In the genomic region with DNA sequence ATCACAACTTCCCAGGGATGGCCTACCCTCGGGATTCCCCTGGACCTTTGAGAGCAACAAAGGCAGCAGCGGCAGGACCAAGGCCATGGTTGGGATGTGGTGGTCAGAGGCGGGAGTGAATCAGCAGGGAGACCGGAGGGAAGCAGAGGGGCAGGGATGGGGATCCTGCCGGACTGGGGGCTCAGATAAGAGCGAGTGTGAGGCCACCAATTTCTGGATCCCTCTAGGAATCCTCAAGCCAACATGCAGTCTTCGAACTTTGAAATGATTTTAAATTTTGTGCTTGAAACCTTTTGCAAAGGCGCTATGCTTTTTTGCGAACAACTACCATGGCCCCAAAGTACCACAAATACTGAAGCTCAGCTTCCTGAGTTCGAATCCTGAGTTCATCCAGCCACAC, we compare ENCODE assay signal across 9 mouse cellular contexts. TPM values are rescaled to one million over a fixed set of nuclear protein-coding genes. Genes with fewer than 3 reads are reported as not detected.
DNase-seq lines count a peak whose midpoint lies in the region; ATAC-seq and TF ChIP-seq lines count a peak whose summit lies in the region.
"Had no signal": no experiment of that assay in that cellular context is flagged by ENCODE, and none has a peak within 500 bp of the region (broad histone marks: within the 10 kb centered on the region; RNA-seq: fewer than 3 reads in every experiment).

A gene (minus strand): TSS at position 101 of the 400 bp plus-strand sequence.

- TF ChIP-seq POLR2A in kidney, adult 2 months (IDR thresholded peaks at IDR 0.05; ENCODE audit: low read depth, low read length), result no peak

- TF ChIP-seq CTCF in kidney, adult 2 months (conservative IDR thresholded peaks at IDR 0.05; ENCODE audit: insufficient read depth, insufficient read length, low read depth, low read length), result no peak

- no peaks in the 10 kb centered on the region for H3K36me3 ChIP-seq in kidney, adult 2 months (ENCODE audit: control insufficient read depth, insufficient read depth, low read length)
- peaks cover 26% of the 10 kb centered on the region for H3K36me3 ChIP-seq in embryonic facial prominence, embryonic 10.5 days (replicated peaks)
- H3K36me3 ChIP-seq in hindbrain, embryonic 16.5 days (ENCODE audit: control insufficient read depth, insufficient read depth, low read length), result peaks cover 11% of the 10 kb centered on the region
- H3K36me3 ChIP-seq in midbrain, embryonic 14.5 days (ENCODE audit: control insufficient read depth, insufficient read depth, low read length), result peaks cover 19% of the 10 kb centered on the region

- H3K4me2 ChIP-seq in hindbrain, embryonic 16.5 days (ENCODE audit: low read length), result peak within 1 kb of the TSS; percentile 55
- peak within 1 kb of the TSS; percentile 42 for H3K4me2 ChIP-seq in midbrain, embryonic 14.5 days (ENCODE audit: low read length)

- peak within 1 kb of the TSS; percentile 47; the same call in 1 of the 2 replicates for H3K9ac ChIP-seq in hindbrain, embryonic 16.5 days (ENCODE audit: low read depth, low read length)
- H3K9ac ChIP-seq in midbrain, embryonic 14.5 days (replicated peaks; ENCODE audit: low read length), result no peak within 1 kb of the TSS

- H3K27me3 ChIP-seq in kidney, adult 2 months (replicated peaks; ENCODE audit: control insufficient read depth, insufficient read depth, low read length), result no peaks in the 10 kb centered on the region
- H3K27me3 ChIP-seq in embryonic facial prominence, embryonic 10.5 days (replicated peaks; ENCODE audit: low read depth, poor library complexity, severe bottlenecking), result peaks cover 71% of the 10 kb centered on the region
- peaks cover 18% of the 10 kb centered on the region for H3K27me3 ChIP-seq in hindbrain, embryonic 16.5 days (replicated peaks; ENCODE audit: control insufficient read depth, insufficient read depth, low read length)
- H3K27me3 ChIP-seq in midbrain, embryonic 14.5 days (ENCODE audit: control insufficient read depth, insufficient read depth, low read length), result peaks cover 18% of the 10 kb centered on the region; the same call in 1 of the 2 replicates

- peak within 1 kb of the TSS; percentile 57 for H3K27ac ChIP-seq in kidney, adult 2 months (ENCODE audit: insufficient read depth, low read depth, low read length)
- H3K27ac ChIP-seq in embryonic facial prominence, embryonic 10.5 days (replicated peaks), result peak within 1 kb of the TSS; percentile 70
- no peak within 1 kb of the TSS for H3K27ac ChIP-seq in hindbrain, embryonic 16.5 days (ENCODE audit: low read depth, low read length)
- H3K27ac ChIP-seq in midbrain, embryonic 14.5 days (replicated peaks; ENCODE audit: low read depth, low read length), result no peak within 1 kb of the TSS

- no peaks in the 10 kb centered on the region for H3K9me3 ChIP-seq in embryonic facial prominence, embryonic 10.5 days
- no peaks in the 10 kb centered on the region for H3K9me3 ChIP-seq in hindbrain, embryonic 16.5 days (ENCODE audit: control insufficient read depth, low read length)
- no peaks in the 10 kb centered on the region for H3K9me3 ChIP-seq in midbrain, embryonic 14.5 days (ENCODE audit: control insufficient read depth, low read length)

- 76% methylated on average over 10 of the region's 10 CpGs for WGBS in kidney, adult 2 months
- 41% methylated on average over 10 of the region's 10 CpGs for WGBS in embryonic facial prominence, embryonic 10.5 days
- 49% methylated on average over 10 of the region's 10 CpGs for WGBS in hindbrain, embryonic 16.5 days
- 46% methylated on average over 10 of the region's 10 CpGs for WGBS in midbrain, embryonic 14.5 days

- no peak for ATAC-seq in hindbrain, embryonic 16.5 days
- ATAC-seq in midbrain, embryonic 14.5 days (ENCODE audit: low FRiP score, low TSS enrichment), result no peak

- no peak for DNase-seq in kidney, adult 2 months
- no peak for DNase-seq in kidney, postnatal 14 days
- no peak for DNase-seq in embryonic facial prominence, embryonic 10.5 days (ENCODE audit: low spot score)
- no peak for DNase-seq in midbrain, embryonic 14.5 days
- DNase-seq in embryo, embryonic 11 days, result no peak
- DNase-seq in embryo, embryonic 10.5 days (ENCODE audit: low spot score), result no peak
- DNase-seq in adrenal gland, adult 8-10 months, result no peak
- DNase-seq: kidney, adult 11 months had no signal

- H3K4me1 ChIP-seq in kidney, adult 2 months (ENCODE audit: control insufficient read depth, insufficient read depth, low read length), result no peaks in the 10 kb centered on the region; the same call in 1 of the 2 replicates
- peaks cover 34% of the 10 kb centered on the region for H3K4me1 ChIP-seq in embryonic facial prominence, embryonic 10.5 days
- H3K4me1 ChIP-seq in hindbrain, embryonic 16.5 days (ENCODE audit: control insufficient read depth, insufficient read depth, low read depth, low read length), result peaks cover 10% of the 10 kb centered on the region
- H3K4me1 ChIP-seq in midbrain, embryonic 14.5 days (ENCODE audit: control insufficient read depth, insufficient read depth, low read length), result 0 out of 2 replicates have a peak, but pooled peaks cover 4% of the 10 kb centered on the region

- peak within 1 kb of the TSS; percentile 47 for H3K4me3 ChIP-seq in kidney, adult 2 months (ENCODE audit: insufficient read depth, low read depth, low read length)
- H3K4me3 ChIP-seq in embryonic facial prominence, embryonic 10.5 days, result peak within 1 kb of the TSS; percentile 58
- H3K4me3 ChIP-seq in hindbrain, embryonic 16.5 days (ENCODE audit: low read length), result peak within 1 kb of the TSS; percentile 25
- H3K4me3 ChIP-seq in midbrain, embryonic 14.5 days (replicated peaks; ENCODE audit: low read depth, low read length), result peak within 1 kb of the TSS; percentile 19

RNA-seq across cellular contexts. Expression of the gene that starts here (rescaled TPM):
- polyA plus RNA-seq in kidney, adult 2 months (2012; rRNA removed), result 0.46 and 0.66 TPM in 2 replicates
- polyA plus RNA-seq in embryonic facial prominence, embryonic 10.5 days (2016; fragmentation: Nextera tagmentation; extraction: Ambion mirVana), result 0.52 and 0.93 TPM in 2 replicates
- polyA plus RNA-seq in hindbrain, embryonic 16.5 days (2015; fragmentation: Nextera tagmentation; extraction: Ambion mirVana), result 0.13 and 0.21 TPM in 2 replicates
- 0.11 and 0.21 TPM in 2 replicates for polyA plus RNA-seq in midbrain, embryonic 14.5 days (2014; fragmentation: Nextera tagmentation; extraction: Ambion mirVana)
- total RNA-seq in adrenal gland, adult 8-10 months (2022), result not detected

Comparison
In these comparisons a context has a peak if more than half of its experiments do, and no peak if none do; other contexts are left out.
1. H3K27ac ChIP-seq: peak in kidney, adult 2 months (single experiment) and embryonic facial prominence, embryonic 10.5 days (single experiment); none in hindbrain, embryonic 16.5 days (single experiment) and midbrain, embryonic 14.5 days (single experiment).
2. Peak in every context shown above with its lines, with median percentiles within 50 percentile points of each other: H3K4me3 ChIP-seq.